Mouse (Mus musculus): ENCODE results near the gene Tex36.

Gene Tex36

DNA sequence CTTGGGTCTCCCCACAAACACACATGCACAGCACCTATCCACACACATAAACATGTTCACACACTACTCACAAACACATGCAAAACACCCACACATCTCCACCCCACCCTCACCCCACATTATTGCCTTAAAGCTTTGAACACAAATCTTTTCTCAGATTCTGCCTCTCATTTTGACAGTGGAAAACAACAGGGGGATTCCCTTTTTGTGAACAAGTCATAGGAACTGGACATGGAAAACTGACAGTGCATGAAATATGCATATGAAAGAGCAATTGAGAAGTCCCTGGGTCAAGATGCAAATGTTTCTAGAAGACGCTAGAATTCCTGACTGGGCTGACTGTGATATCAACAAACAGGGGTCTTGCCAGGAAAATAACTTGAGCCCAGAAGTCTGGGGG lies 1.4 kb downstream of the Tex36 start:
- no peak for DNase-seq (ENCODE audit: low read depth, low spot score)

DNA sequence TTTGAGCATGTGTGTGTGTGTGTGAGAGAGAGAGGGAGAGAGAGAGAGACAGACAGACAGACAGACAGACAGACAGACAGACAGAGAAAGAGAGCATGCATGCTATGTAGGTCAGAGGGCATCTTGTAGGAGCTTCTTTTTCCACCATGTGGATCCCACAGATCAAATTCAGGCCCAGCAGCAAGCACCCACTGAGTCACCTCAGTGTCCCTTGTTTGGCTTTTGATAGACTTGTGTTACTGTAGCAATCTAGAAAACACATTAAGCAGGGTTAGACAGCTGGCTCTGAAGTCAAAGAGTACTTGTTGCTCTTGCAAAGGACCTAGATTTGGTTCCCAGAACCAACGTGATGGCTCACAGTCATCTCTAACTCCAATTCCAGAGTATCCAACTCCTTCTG lies 10.2 kb downstream of the Tex36 start:
- no peak for DNase-seq (ENCODE audit: low read depth, low spot score)

DNA sequence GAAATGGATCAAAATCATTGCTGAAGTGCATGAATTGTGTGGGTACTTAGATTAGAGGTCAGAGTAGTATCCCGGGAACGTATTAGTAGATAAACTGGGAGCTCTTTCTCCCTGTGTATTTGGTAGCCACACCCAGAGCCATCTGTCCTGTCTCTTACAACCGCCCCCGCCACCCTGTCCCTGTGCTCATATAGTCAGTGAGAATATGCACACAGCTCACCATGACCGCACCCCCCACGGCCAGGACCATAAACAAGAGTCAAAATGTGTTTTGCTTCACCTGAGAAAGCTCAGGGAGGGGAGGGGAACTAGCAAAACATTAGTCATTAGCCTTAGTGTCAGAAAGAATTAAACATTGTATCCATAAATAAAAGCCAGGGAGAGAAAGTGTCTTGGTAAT lies 18.7 kb downstream of the Tex36 start:
- no peak for DNase-seq (ENCODE audit: low read depth, low spot score)

DNA sequence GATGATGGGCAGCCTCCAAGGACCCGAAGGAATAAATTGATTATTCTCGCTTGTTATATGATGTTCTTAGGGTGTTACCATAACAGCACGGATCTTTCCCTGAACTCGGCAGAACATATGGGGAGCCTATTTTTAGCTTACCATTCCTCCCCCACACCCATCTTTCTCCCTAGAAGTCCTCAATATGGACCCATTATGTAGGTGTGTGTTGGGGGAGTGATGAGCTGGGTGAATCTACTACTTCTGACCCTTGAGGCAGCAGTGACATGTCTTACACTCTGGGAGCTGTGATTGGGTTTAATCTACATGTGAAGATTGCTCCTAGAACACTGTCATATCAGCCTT lies 21.7 kb downstream of the Tex36 start:
- no peak for DNase-seq (ENCODE audit: low read depth, low spot score)

DNA sequence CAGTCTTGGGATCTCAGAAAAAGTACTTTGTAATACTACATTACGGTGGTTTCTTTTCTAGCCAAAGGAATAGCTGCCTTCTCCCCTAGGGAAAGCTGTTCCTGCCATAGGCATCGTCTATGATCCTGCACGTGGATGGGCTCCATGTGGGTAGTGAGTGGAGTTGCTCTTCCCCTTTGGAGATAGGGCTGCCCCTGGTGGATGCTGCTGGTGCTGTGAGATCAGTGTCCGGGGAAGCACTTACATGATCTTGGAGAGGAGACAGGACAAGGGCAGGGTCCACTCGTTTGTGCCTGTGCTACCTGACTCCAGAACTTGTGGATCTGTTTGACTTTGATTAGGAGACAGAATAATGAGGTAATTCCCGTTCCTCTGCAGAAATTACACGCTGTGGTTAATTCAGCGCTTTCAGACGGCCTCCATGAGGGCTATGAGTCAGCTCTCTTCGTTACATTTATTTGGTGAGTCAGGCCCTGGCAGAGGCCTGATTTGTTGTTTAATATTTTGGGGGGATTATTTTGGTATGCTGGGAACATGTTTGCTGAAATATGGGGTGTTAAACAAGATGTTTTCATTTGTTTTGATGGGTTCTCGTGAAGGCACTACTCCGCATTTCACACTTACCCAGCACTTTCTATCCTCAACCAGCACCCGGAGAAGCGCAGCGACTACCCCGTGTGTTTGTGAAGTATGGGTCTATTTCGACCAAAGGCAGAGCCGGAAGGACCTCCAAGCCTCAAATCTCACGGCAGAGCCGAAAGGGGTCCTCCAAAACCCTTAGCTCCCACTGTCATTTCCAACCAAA lies 22.3 kb downstream of the Tex36 start:
- DNase-seq (ENCODE audit: low read depth, low spot score): no peak

DNA sequence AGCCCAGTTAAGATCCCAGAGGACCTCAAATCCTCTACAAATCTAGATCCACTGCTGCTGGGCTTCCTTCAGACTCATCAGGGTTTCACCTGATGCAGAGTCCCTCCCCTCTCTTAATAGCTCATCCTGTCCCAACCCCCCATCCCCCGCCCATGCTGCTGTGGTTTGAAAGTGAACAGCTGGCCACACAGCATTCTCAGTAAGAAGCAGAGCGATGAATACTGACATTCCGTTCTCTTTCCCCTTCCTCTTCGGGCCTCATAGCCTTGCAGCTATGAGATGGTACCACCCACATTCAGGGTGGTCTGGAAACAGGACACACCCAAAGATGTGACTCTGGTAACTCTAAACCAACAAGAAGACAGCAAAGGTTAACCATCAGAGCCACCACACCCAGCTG lies 25.1 kb downstream of the Tex36 start:
- no peak for DNase-seq (ENCODE audit: low read depth, low spot score)

DNA sequence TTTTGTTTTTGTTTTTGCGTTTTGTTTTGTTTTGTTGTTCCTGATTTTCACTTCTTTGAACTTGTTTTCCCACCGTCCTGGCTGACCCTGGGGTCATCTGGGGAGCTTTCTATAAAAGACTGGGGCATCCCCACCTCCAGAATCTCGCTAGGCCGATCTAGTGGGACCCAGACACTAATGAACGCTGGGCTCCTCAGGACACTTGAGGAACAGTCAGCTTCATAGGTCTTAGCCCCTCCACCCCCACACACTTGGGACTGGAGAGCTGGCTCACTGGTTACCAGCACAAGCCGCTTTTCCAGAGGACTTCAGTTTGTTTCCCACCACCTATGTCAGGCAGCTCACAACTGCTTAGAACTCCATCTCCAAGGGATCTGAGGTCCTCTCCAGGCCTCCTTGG lies 25.7 kb downstream of the Tex36 start:
- no peak for DNase-seq (ENCODE audit: low read depth, low spot score)

DNA sequence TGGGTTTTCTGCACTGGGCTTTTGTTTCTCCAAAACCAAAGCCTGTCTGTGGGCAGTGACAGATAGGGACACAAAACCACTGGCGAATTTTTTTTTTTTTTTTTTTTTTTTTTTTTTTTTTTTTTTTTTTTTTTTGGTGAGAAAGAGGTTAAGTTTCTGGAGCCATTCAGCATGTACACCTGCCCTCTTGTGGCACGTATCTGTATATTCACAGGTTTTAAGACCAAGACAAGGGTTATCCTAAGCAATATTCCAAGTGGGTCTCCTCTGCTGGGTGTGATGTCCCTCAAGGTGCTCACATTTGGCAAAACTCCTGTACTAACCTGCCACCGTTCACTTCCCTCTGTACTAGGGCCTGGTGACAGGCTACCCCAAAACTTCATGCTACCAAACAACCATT lies 30.0 kb downstream of the Tex36 start:
- DNase-seq (ENCODE audit: low read depth, low spot score): no peak

DNA sequence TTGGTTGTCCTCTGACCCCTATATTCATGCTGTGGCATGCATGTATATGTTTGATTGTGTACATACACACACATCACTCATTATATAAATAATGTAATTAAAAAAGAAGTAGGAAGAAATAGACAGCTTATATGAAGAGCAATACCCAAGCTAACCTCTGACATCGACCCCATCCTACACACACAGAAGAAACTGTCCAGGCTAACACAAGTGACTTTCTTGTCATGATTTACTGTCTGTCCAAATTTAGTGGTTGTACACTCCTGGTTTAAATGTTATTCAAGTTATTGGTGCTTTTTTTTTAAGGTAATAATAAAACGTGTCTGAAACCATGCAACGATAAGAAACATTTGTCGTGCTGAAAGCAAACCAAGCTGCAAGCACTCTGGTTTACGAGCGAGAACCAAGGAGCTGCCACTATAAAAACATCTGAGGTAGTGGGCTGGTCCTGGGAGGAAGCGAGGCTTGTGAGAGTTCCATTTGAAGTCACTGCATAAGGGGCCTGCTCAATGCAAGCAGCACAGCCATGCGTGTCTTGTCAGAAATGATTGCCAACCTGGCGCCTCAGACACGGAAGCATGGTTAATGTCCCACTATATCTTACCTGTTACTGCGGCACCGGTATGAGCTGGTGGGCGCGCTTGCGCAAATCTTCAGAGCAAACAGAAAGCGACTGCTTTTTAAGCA lies 32.6 kb downstream of the Tex36 start:
- DNase-seq (ENCODE audit: low read depth, low spot score): no peak

DNA sequence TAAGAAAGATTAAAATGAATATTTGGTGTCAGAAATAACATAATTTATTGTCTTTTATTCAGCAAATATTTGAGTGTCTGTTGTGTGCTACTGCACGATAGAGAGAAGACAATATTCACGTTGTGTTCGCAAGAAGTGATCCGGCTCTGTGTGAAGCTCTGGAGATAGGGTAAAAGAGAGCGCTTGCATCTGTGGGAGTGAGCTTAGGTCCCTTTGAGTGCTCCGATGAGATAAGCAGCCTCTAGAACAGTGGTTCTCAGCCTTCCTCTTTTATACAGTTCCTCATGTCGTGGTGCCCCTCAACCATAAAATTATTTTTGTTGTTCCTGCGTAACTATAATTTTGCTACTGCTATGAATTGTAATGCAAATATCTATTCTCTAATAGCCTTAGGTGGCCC lies 37.4 kb downstream of the Tex36 start:
- no peak for DNase-seq (ENCODE audit: low read depth, low spot score)

DNA sequence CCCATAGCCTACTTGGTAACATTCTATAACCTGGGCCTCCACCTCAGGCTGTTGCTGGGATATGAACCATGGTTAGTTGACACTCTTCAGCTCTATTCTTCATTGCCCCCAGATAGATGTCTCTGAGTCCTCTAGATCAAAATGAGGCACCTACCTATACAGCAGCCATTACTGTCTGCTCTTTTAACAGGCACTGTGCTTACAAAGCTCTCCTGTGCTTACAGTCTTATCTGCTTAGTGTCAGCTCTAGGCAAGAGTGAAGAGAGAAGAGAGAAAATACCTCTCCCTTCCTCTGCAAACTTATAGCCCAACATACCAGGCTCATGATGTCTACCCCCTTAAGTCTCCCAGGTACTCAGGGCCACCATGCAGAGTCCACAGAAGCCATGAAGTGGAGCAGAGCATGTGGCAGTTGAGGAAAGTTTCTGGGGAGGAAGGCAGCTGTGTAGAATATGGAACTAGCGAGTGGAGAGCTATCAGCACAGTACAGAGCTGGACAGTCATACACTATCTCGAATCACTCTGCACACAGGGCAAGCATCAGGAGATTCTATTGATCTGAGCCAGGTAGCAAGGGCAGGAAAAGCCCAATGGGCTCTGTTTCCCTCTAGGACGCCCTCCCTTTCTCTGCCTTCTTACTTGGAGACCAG lies 38.7 kb downstream of the Tex36 start:
- no peak for DNase-seq (ENCODE audit: low read depth, low spot score)

DNA sequence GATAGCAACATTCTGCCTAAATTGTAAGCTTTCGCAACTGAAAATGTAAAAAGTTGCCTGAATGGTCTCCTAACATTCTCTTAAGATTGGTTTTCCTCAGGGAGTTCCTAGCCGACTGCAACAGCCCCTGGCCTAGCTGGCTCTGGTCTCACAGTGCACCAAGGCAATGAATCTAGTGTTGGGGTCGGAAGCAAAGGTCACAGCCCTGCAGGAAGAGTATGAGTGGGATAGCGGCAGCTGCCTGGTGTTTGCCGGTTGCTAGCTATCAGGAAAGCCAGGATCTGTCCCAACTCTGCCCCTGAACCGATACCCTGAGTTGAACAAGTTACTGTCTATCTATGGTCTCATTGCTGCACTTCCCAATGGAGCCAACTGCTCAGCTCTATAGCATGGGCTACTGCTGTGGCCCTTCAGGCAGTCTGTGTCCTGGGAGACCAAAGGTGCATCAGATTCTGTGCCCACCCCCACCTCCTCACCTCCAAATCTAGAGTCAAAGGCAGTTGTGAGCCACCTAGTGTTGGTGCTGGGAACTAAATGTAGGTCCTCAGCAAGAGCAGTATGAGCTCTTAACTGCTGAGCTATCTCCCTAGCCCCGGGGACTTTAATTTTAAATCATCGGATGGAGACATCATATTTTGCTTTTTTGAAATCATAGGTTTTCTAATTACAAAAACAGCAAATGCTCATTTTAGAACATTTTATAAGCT lies 46.0 kb downstream of the Tex36 start:
- no peak for DNase-seq (ENCODE audit: low read depth, low spot score)

DNA sequence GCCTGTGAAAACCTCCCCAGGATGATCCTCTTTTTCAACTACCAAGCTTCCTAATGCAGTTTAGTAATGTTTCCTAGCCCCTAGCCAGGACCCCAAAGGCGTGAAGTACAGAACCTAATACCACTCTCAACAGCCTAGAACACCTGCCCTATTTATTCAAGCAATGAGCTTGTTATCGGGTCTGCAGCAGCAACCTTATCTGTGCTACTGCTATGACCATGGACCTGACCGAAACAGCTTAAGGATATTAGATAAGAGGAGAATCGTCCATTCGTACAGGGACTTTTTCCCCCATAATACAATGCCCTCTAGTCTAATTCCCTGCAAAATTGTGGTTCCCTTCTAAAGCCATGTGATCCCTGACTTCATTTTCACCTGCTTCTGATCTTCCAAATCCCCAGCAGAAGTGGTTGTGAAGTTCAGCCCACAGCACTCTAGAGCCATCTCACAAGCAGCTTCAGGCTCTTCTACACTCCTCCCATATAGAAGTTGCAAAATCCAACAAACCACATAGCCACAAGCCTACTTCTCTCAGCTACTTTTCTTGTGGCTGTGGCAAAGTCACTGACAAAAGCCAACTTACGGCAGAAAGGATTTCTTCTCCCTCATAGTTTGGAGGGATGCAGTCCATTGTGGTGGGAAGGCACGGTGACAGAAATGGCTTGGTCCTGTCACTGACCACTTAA lies 49.5 kb downstream of the Tex36 start:
- DNase-seq (ENCODE audit: low read depth, low spot score): no peak

DNA sequence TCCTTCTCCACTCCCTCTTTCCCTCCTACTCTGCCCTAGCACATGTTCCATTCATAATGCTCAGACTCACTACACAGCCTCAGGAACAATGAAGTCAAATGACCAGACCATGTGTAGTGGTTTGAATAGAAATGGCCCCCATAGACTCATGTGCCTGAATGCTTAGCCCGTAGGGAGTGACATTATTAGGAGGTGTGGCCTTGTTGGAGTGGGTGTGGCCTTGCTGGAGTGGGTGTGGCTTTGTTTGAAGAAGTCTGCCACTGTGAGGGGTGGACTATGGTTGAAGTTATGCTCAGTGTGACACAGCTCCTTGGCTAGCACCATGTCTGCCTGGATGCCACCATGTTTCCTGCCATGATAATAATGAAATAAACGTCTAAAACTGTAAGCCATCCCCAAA lies 51.0 kb downstream of the Tex36 start:
- no peak for DNase-seq (ENCODE audit: low read depth, low spot score)

DNA sequence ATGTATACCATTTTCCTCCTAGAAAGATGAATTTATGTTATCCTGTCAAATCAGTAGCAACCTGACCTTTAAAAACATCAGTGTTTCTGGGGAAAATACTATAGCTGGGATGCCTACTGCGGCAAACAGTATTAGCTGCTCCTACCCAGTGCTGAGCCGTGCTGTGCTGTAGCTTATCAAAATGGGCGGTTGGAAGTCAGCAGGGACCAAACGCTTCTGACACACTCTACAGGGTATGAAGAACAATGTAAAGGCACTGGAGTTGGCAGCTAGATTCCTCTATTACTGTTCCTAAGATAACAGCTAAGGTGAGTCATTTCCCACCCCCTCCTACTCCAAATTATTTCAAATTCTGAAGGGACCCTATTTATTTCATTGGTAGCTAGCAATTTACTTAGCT lies 53.5 kb downstream of the Tex36 start:
- no peak for DNase-seq (ENCODE audit: low read depth, low spot score)

DNA sequence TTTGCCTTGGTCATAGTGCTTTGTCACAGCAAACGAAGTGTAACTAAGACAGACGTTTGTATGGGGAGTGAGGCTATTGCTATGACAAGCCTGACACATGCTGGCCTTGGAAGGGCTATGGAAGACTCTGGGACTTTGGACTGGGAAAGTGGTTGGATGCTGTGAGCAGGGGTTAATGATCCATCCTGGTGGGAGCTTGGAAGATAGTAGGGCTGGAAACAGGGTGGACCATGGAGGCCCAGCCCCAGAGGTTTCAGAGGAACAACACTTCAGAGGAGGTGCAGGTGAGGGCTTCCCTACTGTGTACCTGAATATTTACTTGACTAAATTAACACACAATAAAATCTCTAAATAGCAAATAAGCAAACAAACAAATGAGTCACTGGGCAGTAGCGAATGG lies 56.3 kb downstream of the Tex36 start:
- DNase-seq (ENCODE audit: low read depth, low spot score): no peak

DNA sequence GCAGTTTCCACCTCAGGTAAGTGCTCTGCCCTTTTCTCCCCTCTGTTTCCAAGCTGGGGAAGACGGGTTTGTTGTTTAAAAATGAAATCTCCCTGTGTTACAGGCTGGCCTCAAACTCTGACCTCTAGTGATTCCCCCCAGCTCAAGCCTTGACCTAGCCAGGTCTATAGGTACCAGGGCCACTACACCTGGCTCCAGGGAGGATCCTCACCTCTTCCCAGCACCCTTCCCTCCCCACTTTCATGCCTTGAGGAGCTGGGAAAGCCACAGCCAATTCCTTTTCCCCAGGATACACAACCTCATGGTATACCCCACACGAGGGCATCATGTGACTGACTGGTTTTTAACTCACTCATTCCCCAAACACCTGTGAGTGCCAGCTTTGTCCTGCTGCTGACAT lies 57.0 kb downstream of the Tex36 start:
- DNase-seq (ENCODE audit: low read depth, low spot score): no peak

DNA sequence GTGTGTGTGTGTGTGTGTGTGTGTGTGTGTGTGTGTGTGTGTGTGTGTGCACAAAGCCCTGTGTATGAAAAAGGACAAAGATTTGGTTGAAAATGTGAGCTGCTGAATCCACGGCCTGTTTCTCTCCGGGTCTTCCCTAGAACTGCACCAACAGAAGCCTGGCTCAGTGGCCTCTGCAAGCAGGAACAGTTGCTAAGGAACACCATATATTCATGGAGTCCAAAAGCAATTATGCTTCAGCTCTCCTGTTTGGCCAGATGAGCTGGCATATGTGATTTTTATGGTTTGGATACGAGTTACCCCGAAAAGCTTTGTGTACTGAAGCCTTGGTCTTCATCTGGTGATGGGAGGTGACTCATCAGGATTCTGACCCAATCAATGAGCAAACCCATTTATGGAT lies 58.8 kb downstream of the Tex36 start:
- no peak for DNase-seq (ENCODE audit: low read depth, low spot score)

DNA sequence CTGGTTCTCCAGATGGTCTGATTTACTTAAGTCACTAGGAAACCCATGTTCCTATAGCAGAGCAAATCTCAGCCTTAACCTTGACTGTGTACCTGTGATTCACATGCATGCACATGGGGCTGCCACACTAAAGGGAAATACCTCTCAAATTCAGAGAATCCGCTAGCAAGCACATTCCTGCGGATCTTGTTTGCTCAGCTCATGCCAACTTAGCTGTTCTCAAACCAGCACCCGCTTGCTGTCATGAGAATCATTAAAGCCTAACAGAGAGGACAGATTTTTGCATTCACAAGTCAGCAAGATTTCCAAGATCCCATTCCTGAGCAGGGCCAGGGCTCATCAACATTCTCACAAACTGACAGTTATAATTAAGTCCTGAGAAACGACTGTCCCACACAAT lies 64.6 kb downstream of the Tex36 start:
- DNase-seq (ENCODE audit: low read depth, low spot score): no peak
